Mouse (Mus musculus) ovary, postnatal 14 days (tissue): ENCODE measurements around the gene Dgki.

Experiments used
- DNase-seq: peaks from one replicate; pipeline ENCODE4 v3.0.0; 2022; ENCODE audit warnings: low spot score

Gene Dgki

GRCm38 (mm10) chr6:37292068-37292467 lies 7.9 kb downstream of the Dgki start:
- no peak for DNase-seq

- DNase-seq: no peak
Observed at GRCm38 (mm10) chr6:37291171-37291570, 8.8 kb downstream of the Dgki start.

- no peak for DNase-seq
Observed at GRCm38 (mm10) chr6:37290691-37291090, 9.3 kb downstream of the Dgki start.

GRCm38 (mm10) chr6:37286134-37286533 lies 13.8 kb downstream of the Dgki start:
- DNase-seq: no peak

GRCm38 (mm10) chr6:37284879-37285278 lies 15.1 kb downstream of the Dgki start:
- DNase-seq: no peak

- DNase-seq: no peak
Observed at GRCm38 (mm10) chr6:37283336-37283735, 16.6 kb downstream of the Dgki start.

GRCm38 (mm10) chr6:37282659-37283058 lies 17.3 kb downstream of the Dgki start:
- DNase-seq: no peak

- peak; percentile 14 for DNase-seq
Observed at GRCm38 (mm10) chr6:37276834-37277715, 22.9 kb downstream of the Dgki start.

- no peak for DNase-seq
Observed at GRCm38 (mm10) chr6:37276181-37276580, 23.8 kb downstream of the Dgki start.

GRCm38 (mm10) chr6:37270905-37271591 lies 28.9 kb downstream of the Dgki start:
- DNase-seq: no peak

- DNase-seq: no peak
Observed at GRCm38 (mm10) chr6:37268589-37268988, 31.4 kb downstream of the Dgki start.

GRCm38 (mm10) chr6:37267952-37268351 lies 32.0 kb downstream of the Dgki start:
- DNase-seq: no peak

GRCm38 (mm10) chr6:37262486-37262885 lies 37.5 kb downstream of the Dgki start:
- DNase-seq: no peak

GRCm38 (mm10) chr6:37261236-37261852 lies 38.6 kb downstream of the Dgki start:
- DNase-seq: no peak

GRCm38 (mm10) chr6:37258662-37259061 lies 41.3 kb downstream of the Dgki start:
- DNase-seq: no peak

- DNase-seq: peak; percentile 7
Observed at GRCm38 (mm10) chr6:37254144-37254543, 45.8 kb downstream of the Dgki start.

- no peak for DNase-seq
Observed at GRCm38 (mm10) chr6:37252536-37252935, 47.4 kb downstream of the Dgki start.

- DNase-seq: no peak
Observed at GRCm38 (mm10) chr6:37250671-37251070, 49.3 kb downstream of the Dgki start.

GRCm38 (mm10) chr6:37245757-37246156 lies 54.2 kb downstream of the Dgki start:
- no peak for DNase-seq

GRCm38 (mm10) chr6:37244074-37244473 lies 55.9 kb downstream of the Dgki start:
- DNase-seq: no peak

GRCm38 (mm10) chr6:37242769-37243121 lies 57.2 kb downstream of the Dgki start:
- DNase-seq: no peak

- DNase-seq: no peak
Observed at GRCm38 (mm10) chr6:37242100-37242768, 57.8 kb downstream of the Dgki start.
